Mouse (Mus musculus): ENCODE data around the gene Gls2.

Gene Gls2

GRCm38 (mm10) chr10:128194551-128195461 lies 549 bp downstream of the Gls2 start:
- 2% methylated on average over 71 of the region's 79 CpGs for WGBS

- WGBS: 89% methylated on average over 6 of the region's 6 CpGs
Observed at GRCm38 (mm10) chr10:128201856-128202255, 7.6 kb downstream of the Gls2 start.

GRCm38 (mm10) chr10:128204941-128205340 lies 10.7 kb downstream of the Gls2 start:
- WGBS: 93% methylated on average over 15 of the region's 15 CpGs

DNA sequence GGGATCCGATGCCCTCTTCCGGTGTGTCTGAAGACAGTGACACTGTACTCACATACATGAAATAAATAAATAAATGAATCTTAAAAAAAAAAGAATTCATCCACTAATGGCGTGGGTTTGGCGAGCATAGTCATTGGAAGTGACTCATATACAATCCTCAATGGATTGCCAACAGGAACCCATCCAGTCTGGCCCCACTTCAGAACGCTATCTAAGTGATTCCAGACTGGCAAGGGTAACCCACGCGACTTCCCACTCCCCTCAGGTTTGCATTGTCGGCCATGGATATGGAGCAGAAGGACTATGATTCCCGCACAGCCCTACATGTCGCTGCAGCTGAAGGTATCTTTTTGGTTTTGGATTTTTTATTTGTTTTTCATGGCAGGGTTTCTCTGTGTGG lies 14.1 kb downstream of the Gls2 start:
- WGBS: 82% methylated on average over 10 of the region's 10 CpGs

DNA sequence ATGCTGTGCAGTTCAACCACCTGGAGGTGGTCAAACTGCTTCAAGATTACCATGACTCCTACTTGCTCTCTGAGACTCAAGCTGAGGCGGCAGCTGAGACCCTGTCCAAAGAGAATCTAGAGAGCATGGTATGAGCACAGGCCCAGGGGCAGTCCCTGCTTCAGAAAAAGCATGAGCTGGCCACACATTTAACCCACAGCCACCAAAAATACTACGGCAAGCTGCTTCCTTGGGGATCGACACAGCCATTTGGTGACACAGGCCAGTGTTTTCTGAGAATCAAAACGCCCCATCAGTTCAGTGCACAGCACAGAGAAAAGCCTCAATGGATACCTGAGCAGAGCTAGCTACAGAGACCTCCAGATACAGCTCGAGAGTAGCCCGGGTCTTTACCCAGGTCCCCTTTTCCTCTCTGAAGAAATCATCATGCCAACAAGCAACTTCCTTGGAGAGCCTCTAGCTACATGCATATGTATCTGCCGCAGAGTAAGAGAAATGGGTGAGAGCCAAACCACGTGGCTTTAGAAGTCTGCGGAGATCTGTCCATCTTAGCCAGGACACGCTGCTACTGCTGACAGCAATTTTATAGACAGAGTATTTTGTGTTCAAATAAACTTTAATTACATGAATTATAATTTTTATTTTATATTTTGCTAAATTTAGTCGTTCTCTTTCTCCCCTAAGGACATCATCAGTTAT lies 15.2 kb downstream of the Gls2 start:
- 81% methylated on average over 11 of the region's 11 CpGs for WGBS

DNA sequence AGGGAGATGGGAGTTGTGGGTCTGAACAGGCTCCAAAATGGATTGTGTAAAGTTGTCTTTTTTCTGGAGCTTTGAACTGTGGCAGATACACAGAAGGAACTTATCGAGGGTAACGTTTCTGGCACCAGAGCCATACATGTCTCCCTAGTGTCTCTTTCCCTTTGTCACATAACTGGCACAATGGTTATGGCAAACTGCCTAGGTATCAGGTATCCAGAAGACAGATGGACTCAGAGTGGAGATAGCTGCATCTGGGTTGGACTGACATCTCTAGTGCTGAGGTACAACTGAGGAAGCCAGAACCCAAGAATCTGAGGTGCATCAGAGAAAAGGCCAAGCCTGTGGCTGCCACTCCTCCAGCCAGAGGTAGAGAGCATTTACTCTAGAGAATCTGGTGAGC lies 15.9 kb downstream of the Gls2 start:
- WGBS: 77% methylated on average over 2 of the region's 2 CpGs

GRCm38 (mm10) chr10:128210954-128211353 lies 16.7 kb downstream of the Gls2 start:
- 12% methylated on average over 14 of the region's 14 CpGs for WGBS

GRCm38 (mm10) chr10:128211390-128212108 lies 17.3 kb downstream of the Gls2 start, which contains the start of gene Spryd4:
Gene Spryd4 (minus strand): TSS chr10:128211807.
- WGBS: under 1% methylated on average over 30 of the region's 30 CpGs

DNA sequence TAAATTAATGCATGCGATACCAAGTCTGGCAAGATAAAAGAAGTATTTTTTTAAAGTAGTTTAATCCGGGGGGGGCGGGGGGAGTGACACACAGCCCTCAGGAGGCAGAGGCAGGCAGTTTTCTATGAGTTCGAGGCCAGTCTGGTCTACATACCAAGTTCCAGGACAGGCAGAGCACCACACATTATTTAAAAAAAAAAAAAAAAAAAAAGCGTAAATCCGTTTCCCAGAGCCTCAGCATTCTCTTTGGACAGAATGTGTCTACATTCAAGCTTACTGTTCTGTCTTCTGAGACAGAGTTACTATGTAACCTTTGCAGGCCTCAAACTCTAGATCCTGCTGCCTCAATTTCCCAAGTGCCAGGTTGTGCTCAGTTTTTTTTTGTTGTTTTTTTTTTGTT lies 17.9 kb downstream of the Gls2 start:
- 41% methylated on average over 6 of the region's 6 CpGs for WGBS

DNA sequence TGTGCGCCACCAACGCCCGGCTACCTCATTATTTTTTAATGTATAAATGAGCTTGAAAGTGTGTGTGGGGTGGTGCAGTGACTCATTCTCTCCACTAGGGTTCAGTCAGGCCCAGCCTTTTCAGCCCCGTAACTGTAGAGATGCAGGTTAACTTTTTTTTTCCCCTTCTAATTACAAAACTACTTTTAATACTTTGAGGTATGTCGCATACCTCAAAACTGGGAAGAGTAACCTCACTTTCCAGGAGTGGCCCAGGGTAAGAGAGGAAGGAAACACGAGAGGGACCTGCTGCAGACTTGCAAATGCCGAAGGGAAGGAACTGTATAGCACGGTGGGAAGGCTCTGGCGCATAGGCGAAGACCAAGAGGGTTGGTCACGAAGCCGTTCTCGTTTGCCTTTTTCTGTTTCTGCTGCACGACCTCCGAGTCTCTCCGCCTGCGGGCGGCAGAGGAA lies 18.6 kb downstream of the Gls2 start:
- 2% methylated on average over 18 of the region's 18 CpGs for WGBS

GRCm38 (mm10) chr10:128214112-128214511 lies 19.9 kb downstream of the Gls2 start:
- 93% methylated on average over 4 of the region's 4 CpGs for WGBS

GRCm38 (mm10) chr10:128214981-128215380 lies 20.7 kb downstream of the Gls2 start:
- 85% methylated on average over 5 of the region's 5 CpGs for WGBS

DNA sequence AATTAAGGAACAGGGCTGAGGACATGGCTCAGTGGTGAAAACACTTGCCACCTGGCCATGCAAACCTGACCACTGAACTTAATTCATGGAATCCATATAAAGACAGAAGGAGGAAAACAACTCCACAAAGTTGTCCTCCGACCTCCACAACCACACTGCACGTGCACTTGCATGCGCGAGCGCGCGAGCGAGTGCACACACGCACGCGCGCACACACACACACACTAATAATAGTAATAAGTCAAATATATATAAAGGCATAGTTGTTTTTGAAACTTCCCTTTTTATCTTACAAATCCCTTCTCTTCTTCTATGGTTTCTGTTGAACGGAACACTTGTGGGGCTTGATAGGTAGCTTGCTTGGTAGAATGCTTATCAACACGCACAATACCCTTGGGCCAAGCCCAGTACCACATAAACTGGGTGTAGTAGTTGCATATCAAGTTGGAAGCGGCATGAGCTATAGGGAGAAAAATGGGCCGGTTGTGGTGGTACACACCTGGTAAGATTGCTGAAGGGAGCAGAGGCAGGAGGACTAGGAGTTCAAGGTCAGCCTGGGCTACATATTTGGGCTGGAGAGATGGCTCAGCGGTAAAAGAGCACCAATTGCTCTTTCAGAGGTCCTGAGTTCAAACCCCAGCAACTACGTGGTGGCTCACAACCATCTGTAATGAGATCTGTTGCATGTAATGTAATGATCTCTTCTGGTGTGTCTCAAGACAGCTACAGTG lies 24.3 kb downstream of the Gls2 start:
- 96% methylated on average over 18 of the region's 18 CpGs for WGBS

- 68% methylated on average over 16 of the region's 16 CpGs for WGBS
Observed at GRCm38 (mm10) chr10:128221533-128222286, 27.5 kb downstream of the Gls2 start.

GRCm38 (mm10) chr10:128225064-128225463 lies 30.8 kb downstream of the Gls2 start:
- 49% methylated on average over 5 of the region's 5 CpGs for WGBS

DNA sequence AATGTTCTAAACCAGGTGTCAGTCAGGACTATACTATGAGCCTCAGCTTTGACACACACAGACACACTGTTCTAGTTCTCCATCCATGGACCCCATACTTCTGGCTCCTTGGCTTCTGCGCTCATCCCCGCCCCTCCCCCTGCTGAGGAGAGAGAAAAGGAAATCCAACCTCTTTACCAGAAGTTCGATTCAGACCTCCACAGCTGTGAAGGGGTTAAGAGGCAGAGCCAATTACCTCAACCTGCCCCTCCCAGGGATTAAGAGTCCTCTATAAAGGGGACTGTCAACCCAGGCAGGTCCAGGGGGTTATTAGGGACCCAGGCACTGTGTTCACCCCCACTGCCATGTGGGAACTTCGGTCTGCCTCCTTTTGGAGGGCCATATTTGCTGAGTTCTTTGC lies 31.3 kb downstream of the Gls2 start, which contains the start of gene Mip:
TSS of gene Mip (plus strand) at position 301 of the 400 bp plus-strand sequence.
- WGBS: 43% methylated on average over 4 of the region's 4 CpGs

GRCm38 (mm10) chr10:128227592-128227991 lies 33.3 kb downstream of the Gls2 start:
- 79% methylated on average over 9 of the region's 9 CpGs for WGBS

DNA sequence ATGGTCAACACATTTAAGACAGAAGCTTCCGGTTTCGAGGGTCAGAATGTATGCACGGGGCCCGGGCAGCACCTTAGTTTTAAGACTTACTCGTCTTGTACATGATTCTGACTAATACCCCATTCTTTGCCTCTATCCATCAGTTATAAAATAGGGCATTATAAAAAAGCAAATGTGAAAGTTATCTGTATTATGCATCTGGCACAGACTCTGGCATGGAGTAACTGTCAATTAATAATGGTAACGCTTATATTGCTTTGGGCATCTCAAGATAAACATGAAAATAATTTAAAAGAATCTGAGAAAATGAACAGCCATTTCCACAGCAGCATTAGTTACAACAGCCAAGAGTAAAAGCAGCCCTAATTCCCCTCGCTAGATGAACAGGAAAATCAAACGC lies 33.8 kb downstream of the Gls2 start:
- WGBS: 93% methylated on average over 8 of the region's 8 CpGs

GRCm38 (mm10) chr10:128230582-128230981 lies 36.3 kb downstream of the Gls2 start:
- 82% methylated on average over 12 of the region's 12 CpGs for WGBS

DNA sequence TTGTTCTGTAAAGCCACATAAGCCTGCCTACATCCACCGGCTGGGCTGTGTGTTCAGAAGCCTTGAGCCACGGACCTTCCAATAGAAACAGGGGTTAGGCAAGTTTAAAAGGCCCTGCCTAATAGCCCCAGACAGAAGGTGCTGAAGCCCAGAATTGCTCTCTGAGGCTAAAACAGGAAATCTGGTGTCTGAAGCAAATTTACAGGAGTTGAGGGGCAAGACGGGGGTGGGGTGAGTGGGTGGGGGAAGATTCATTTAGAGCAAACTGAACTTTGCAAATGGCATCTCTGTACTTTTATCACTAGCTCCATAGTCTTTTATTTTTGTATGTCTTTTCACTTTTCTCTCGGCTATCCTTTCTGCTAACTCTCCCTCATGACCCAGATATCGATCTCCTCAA lies 36.9 kb downstream of the Gls2 start:
- WGBS: 4% methylated on average over 5 of the region's 5 CpGs

Measured in cerebral cortex, adult 2 months (tissue).